Mouse (Mus musculus) layer of hippocampus, adult 2 months (tissue): Measurements from ENCODE around the gene Gm10024. TPM values are rescaled to one million over a fixed set of nuclear protein-coding genes. Genes with fewer than 3 reads are reported as not detected.
"Not testable (repeated sequence)": the region's sequence is repeated elsewhere in the genome, so short reads cannot be mapped to it uniquely, and the experiment has no call there.

Source experiments
- DNase-seq, 2 experiments: peaks; one replicate each; pipeline ENCODE4 v3.0.0; 2022; ENCODE audit warnings: low spot score in 2 of 2
- H3K27ac ChIP-seq: fragments of 200-600 bp; 2 replicates; pipeline ENCODE4 v1.8.1; 2022
- H3K4me3 ChIP-seq: fragments of 200-600 bp; 2 replicates; pipeline ENCODE4 v1.8.1; 2022; ENCODE audit warnings: mild to moderate bottlenecking
- CTCF ChIP-seq: fragments of 200-600 bp; conservative IDR thresholded peaks from 2 replicates; pipeline ENCODE4 v1.8.1; 2022; ENCODE audit warnings: antibody characterized with exemption, mild to moderate bottlenecking, moderate library complexity
- total RNA-seq, 2 experiments: library from RNA; stranded (reverse); gene quantifications; 2 replicates each; pipeline ENCODE4 v1.2.3; 2021

Gm10024 gene
- total RNA-seq, 2 experiments from 2014 or later, result not detected

- peak; percentile 10; the same call in 1 of the 2 replicates for TF ChIP-seq CTCF
- H3K27ac ChIP-seq, result not testable (repeated sequence)
Measured at GRCm38 (mm10) chr10:77752312-77752711, 41.1 kb downstream of the Gm10024 start.

GRCm38 (mm10) chr10:77753448-77753847 lies 42.2 kb downstream of the Gm10024 start:
- Histone ChIP-seq H3K4me3 (no peak overlapping the region), H3K27ac (no peak overlapping the region)
- DNase-seq, result no peak
- peak; percentile 44 for TF ChIP-seq CTCF

More at GRCm38 (mm10) chr10:77752312-77752711, 41.1 kb downstream of the Gm10024 start:
- not testable (repeated sequence) for H3K4me3 ChIP-seq, DNase-seq

GRCm38 (mm10) chr10:77759582-77759981 lies 48.3 kb downstream of the Gm10024 start, which contains the start of gene Gm3233:
Gene Gm3233, minus strand, starts transcription at chr10:77759682.
- H3K27ac ChIP-seq, DNase-seq, H3K4me3 ChIP-seq: not testable (repeated sequence)

Other genes starting within 250 kb of the Gm10024 start
- 10 to 100 TPM; 32.8 to 35.2 TPM for gene Fam207a, start 195.7 kb upstream of the Gm10024 start, total RNA-seq
- 1 to 10 TPM; 3.3 to 4.6 TPM for gene Itgb2, start 181.2 kb upstream of the Gm10024 start, total RNA-seq
- 10 to 100 TPM; 76.9 to 77.5 TPM for gene Pttg1ip, start 129.7 kb upstream of the Gm10024 start, total RNA-seq
- gene Sumo3, start 105.4 kb upstream of the Gm10024 start, total RNA-seq, result 100 to 1,000 TPM; 131 to 138 TPM
- gene Gm49325, start 105.3 kb upstream of the Gm10024 start, total RNA-seq, result 10 to 100 TPM; 18.3 to 27.0 TPM
- gene Ube2g2, start 89.2 kb upstream of the Gm10024 start, total RNA-seq, result 10 to 100 TPM; 81.6 to 95.4 TPM
- not detected for gene Tspear, start 24.9 kb upstream of the Gm10024 start, total RNA-seq
- gene Gm19402, start 20.7 kb upstream of the Gm10024 start, total RNA-seq, result not detected
- not detected for gene Gm9508, start 14.2 kb upstream of the Gm10024 start, total RNA-seq
- gene Gm10272, start 4.8 kb upstream of the Gm10024 start, total RNA-seq, result not detected
- gene Gm10142, start 4.3 kb downstream of the Gm10024 start, total RNA-seq, result not detected
- not detected for gene Krtap12-1, start 9.1 kb downstream of the Gm10024 start, total RNA-seq
- gene Gm10100, start 15.0 kb downstream of the Gm10024 start, total RNA-seq, result not detected
- not detected for gene Gm18596, start 31.2 kb downstream of the Gm10024 start, total RNA-seq
- not detected for gene Gm9736, start 39.9 kb downstream of the Gm10024 start, total RNA-seq
- not detected for gene Gm3233, start 48.2 kb downstream of the Gm10024 start, total RNA-seq
- not detected for gene Gm3238, start 59.9 kb downstream of the Gm10024 start, total RNA-seq
- gene Gm7138, start 65.5 kb downstream of the Gm10024 start, total RNA-seq, result not detected
- gene Gm3250, start 71.1 kb downstream of the Gm10024 start, total RNA-seq, result not detected
- not detected for gene Gm7137, start 76.7 kb downstream of the Gm10024 start, total RNA-seq
- gene Gm9639, start 83.6 kb downstream of the Gm10024 start, total RNA-seq, result not detected
- gene Gm19668, start 87.7 kb downstream of the Gm10024 start, total RNA-seq, result not detected
- not detected for gene Gm9507, start 100.4 kb downstream of the Gm10024 start, total RNA-seq
- not detected for gene Gm2696, start 103.2 kb downstream of the Gm10024 start, total RNA-seq
- gene Krtap10-4, start 115.6 kb downstream of the Gm10024 start, total RNA-seq, result not detected
- not detected for gene Krtap10-10, start 124.5 kb downstream of the Gm10024 start, total RNA-seq
- gene Gm36176, start 135.3 kb downstream of the Gm10024 start, total RNA-seq, result not detected
- not detected for gene Gm10318, start 141.4 kb downstream of the Gm10024 start, total RNA-seq
- gene Gm3285, start 150.5 kb downstream of the Gm10024 start, total RNA-seq, result not detected
- gene Lrrc3, start 191.1 kb downstream of the Gm10024 start, total RNA-seq, result 1 to 10 TPM; 3.6 to 3.7 TPM